Mouse (Mus musculus): ENCODE results near the gene Apex1. TPM values are rescaled to one million over a fixed set of nuclear protein-coding genes. Genes with fewer than 3 reads are reported as not detected.
"Not testable (repeated sequence)": the region's sequence is repeated elsewhere in the genome, so short reads cannot be mapped to it uniquely, and the experiment has no call there.

Gene Apex1
- total RNA-seq, 2 experiments from 2014 or later, result 23.7 to 24.8 TPM

DNA sequence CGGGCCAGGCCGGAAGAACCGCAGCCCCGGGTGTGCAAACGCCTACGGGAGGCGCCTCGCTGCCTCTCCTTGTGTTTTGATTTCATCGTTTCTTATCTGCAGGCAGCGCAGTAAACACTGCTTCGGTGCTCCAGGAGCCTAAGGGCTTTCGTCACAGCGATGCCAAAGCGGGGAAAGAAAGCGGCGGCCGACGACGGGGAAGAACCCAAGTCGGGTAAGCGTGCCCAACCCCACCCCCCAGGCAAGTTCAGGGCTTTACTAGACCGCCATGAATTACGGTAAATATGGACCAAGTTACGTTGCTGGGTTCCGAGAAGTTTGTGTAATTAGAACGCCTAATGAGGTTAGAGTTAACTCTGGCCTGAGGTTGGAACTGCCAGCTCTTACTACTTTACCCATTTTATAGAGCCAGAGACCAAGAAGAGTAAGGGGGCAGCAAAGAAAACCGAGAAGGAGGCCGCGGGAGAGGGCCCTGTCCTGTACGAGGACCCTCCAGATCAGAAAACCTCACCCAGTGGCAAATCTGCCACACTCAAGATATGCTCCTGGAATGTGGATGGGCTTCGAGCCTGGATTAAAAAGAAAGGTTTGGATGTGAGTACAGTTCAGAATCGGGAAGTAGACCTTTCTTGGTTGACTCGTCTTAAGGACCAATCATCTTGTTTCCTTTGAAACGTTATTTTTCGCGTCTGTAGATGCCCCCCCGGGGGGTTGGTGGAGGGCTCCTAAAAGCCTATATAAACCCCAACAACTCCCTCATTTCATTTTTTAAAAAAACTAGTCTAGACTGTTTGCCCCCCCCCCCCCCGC is 548 bp downstream of the Apex1 start:
- no peak for DNase-seq

DNA sequence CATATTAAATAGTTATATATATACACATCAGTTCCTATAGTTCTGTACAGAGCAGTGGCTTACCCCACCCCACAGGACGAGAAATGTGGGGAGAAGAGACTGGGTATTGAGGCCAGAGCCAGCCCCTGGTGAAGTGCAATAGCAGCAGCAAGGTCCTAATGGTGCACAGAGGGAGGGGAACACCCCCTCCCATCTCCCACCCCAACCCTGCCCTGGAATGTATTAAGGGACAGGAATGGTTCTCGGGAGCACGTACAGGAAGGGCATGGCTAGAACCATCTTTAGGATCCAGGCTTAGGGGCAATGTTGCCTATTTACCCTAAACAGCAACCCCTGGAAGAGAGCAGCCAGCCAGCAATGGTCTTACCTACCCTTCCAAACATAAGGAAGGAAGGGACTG is 2.6 kb downstream of the Apex1 start:
- no peak for DNase-seq

DNA sequence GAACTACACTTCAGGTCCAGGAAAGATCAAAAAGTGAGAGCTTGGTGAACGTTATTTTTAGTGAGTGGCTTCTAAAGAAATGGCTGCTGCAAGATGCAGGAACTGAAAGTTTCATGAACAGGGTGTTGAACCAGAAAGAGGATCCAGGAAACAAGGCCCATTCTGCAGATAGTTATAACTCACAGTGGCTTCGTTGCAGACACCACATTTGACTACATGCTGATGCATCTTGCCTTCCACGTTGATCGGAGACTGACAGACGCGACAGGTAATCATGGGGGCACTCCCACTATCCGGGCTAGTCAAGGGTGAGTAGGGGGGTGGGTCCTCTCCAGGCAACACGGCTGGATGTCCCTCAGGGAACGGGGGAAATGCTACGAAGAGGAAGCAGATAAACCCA is 5.2 kb downstream of the Apex1 start:
- no peak for DNase-seq

DNA sequence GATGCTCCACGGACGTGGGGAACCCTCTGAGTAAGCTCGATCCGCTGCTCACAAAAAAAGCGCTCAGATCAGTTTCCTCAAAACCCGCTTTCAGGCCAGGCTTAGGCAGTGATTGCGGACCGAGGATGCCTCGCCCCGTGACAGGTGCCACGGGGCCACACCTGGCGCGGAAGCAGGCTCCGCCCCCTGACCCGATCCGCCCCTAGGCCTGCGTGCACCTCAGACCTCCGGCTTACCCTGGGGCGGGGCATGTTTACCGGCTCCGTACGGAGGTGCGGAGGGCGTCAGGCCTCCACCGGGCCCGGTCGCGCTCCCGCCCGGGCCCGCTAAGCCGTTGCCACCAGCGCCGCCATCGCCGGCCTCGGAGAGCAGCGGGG is 5.6 kb downstream of the Apex1 start:
- no peak for DNase-seq

DNA sequence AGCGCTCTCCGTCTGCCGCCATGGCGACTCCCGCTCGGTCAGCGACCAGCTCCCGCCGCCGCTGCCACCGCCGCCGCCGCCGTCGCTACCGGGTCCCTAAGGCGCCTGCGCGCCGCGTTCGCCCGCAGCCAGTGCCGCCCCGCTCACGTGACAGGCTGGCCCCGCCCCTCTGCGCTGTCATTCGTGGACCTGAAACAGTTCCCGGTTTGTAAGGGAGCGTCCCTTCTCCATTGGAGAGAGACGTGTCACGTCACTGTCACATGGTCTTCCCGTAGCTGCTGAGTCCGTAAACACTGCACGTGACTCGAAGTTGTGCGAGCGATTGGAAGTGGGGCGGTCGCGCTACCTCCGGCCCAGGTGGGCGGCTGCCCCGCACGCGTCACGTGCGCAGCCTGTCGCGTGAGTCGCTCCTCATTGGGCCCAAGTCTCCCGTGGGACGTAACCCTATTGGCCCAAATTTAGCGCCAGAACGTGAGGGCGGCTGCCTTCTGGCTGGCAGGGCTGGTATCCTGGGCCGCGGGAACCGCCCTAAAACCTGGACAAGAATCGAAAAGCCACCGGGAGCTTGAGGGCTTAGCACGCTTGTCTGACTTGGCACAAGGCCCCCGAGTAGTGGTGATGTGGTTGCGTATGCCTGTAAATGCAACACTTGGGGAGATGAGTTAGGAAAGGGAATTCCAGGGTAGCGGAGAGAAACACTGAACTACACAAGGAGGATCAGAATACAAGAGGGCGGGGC is 6.2 kb downstream of the Apex1 start, which contains the start of the genes Pip4p1 and Pnp:
Gene Pip4p1, minus strand, starts transcription at position 103 of the 739 bp plus-strand sequence.
Gene Pnp, plus strand, starts transcription at position 329 of the 739 bp plus-strand sequence.
- peak; percentile 99 for DNase-seq

DNA sequence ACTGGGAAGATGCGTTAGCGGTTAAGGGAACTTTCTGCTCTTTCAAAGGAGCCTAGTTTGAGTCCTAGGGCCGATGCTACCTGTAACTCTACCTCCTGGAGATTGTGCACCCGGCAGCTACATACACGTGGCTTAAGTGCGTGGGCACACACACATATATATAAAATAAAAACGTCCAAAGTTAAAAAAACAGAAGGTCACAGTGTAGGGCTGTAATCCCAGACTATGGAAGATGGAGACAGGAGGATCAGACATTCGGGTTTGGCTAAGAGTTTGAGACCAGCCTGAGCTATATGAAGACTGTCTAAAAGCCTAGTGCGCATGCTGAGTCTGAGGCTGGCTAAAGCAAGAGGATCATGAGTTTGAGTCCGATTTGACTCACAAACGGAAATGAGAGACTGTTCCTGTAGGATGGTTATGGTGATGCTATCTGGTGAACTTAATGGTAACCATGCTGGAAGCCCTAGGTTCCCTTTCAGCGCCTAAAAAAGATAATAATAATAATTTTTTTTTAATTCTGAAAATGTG is 6.8 kb downstream of the Apex1 start:
- DNase-seq, result no peak

DNA sequence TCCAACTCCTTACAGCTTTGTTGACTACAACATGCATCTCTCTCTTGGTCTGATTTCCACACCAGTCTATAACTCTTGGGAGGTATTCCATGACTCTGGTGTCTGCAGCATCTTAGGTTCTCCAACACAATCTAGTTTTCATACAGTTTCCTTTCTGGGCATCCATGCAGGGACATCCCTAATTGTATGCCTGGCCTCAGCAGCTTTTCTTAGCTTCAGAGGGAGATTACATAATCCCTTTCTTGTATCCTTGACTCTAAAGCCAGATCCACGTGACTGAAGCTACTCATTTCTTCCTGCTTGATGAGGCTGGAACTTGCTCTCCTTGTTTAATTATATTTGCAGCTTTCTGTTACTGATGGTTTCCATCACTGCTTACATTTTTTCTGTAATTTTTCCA is 11.9 kb downstream of the Apex1 start:
- no peak for DNase-seq

DNA sequence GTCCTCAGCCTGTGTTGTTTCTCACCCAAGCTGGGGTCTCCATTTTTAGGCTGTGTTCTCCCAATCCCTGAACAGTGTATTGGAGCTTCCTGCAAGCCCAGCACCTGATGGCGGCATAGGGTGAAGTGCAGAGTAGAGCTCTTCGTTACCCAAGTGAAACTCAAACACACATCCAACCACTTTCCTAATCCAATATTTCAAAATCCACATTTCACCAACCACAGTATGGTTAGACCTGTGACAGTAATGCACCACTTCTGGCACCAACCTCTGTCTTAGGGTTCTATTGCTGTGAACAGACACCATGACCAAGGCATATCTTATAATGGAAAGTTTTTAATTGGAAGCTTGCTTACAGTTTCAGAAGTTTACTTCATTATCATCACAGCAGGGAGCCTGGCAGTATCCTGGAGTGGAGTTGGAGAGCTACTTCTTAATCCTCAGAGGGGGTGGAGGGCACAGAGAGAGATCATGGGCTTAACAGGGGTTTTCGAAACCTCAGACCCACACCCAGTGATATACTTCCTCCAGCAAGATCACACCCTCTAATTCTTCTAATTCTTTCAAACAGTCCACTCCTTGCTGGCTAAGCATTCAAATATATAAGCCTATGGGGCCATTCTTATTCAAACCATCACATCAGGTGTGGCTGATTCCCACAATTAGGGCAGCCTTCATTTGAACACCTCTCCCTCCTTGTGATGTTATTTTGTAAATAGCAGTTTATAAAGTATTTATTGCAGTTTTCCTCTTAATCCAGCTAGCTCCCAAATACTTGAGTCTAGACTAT is 13.5 kb downstream of the Apex1 start:
- DNase-seq, result no peak

DNA sequence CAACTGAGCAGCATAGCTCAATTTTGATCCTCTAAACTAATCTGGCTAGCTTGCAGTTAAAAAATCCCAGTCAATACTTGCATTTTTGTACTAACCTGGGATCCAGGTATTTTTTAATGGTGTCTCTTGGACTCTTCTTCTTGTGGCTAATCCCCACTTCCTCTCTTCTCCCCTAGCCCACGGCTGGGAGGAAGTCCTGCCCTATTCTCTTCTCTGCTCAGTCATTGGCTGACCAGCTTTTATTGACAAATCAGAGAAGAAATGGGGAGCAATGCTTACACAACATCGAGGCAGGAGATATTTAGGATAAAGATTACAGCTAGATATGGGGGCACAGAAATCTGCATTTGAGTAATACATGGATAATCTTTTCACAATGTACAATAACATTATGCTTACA is 14.2 kb downstream of the Apex1 start:
- DNase-seq, result no peak

DNA sequence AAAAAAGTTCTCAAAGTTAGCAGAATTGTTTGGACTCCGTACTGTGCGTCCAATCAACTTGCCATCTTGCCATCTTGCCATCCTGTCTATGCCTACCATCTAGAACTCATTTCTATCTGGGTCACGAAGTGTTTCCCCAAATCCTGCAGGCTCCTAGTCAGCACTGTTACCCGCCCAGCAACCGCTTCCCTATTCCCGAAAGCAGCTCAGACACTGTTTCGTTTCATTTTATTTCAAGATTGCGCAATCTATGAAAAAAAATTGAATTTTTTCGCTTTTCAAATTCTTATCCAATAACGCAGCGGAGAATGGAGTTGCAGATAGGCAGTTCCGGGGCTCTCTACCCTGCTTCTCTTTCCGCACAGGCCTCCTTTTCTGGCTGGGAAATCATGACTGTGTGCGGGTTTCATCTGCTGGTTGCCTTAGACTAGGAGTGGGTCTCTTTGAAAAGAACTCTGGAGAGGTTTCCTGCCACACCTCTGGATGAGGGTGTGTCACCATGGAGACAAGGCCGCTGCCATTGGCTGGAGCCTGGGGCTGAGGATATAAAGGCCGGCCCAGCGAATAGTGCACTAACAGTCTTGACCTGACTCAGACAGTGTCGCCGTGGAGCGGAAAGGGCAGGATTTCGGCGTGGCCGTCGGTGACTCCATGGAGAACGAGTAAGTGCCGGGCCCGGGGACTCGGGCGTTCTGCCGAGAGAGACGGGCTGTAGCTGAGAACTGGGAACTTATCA is 19.3 kb downstream of the Apex1 start, which contains the start of gene Gm49342:
Gene Gm49342, plus strand, starts transcription at position 586 of the 736 bp plus-strand sequence.
- peak; percentile 93 for DNase-seq

DNA sequence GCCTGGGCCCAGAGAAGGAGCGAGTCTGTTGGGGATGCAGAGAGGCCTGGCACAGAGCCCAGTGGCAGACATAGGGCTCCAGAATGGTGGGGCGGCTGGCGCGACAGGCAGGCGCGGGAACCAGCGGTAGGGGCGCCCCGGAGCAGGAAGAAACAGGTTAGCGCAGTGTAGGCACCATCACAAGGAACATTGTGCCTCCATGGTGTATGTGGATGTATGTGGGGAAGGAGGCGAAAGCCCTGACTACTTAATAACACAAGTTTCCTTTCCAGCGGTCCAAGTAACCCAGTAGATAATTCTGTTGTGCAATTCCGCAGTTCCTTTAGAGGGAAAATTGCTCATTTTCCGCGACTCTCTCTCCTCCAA is 19.9 kb downstream of the Apex1 start:
- not testable (repeated sequence) for DNase-seq

DNA sequence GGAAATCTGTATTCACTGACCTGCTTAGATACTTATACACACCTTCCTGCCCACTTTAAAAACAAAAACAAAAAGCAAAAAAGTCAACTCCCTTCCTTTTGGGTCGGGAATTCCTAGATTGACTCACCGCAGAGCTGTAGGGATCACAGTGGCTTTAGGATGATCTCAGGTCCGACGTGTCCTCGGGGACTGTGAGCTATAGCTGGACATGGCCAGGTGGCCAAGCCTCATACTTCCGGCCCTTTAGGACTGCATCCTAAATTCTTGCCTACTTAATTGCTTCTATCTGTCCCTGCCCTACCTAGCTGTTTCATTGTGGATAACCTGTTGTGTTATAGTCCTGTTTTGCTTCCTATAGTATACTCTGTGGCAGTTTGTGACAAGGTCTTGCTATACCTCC is 20.3 kb downstream of the Apex1 start:
- not testable (repeated sequence) for DNase-seq

DNA sequence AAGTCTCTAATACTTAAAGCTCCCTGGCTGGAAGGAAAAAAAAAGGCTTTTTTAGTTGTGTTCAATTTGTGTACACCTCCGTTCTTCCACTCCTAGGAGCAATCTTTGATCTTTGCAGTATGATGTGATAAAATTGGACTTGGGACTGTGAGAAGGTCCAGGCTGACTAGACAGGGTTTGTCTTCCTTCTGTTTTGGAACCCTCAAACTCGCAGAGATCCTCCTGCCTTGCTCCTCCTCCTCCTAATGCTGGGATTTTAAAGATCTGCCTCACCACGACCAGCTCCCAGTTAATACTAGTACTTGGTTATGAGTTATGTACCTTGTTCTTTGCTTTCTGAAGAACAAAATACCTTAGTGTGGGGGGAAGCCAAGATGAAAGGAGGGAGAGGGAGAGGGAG is 20.8 kb downstream of the Apex1 start:
- DNase-seq, result not testable (repeated sequence)

DNA sequence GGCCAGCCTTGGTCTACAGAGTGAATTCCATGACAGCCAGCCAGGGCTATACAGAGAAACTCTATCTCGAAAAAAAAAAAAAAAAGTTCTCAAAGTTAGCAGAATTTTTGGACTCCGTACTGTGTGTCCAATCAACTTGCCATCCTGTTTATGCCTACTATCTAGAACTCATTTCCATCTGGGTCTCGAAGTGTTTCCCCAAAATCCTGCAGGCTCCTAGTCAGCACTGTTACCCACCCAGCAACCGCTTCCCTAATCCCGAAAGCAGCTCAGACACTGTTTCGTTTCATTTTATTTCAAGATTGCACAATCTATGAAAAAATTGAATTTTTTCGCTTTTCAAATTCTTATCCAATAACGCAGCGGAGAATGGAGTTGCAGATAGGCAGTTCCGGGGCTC is 30.7 kb downstream of the Apex1 start:
- DNase-seq, result no peak

DNA sequence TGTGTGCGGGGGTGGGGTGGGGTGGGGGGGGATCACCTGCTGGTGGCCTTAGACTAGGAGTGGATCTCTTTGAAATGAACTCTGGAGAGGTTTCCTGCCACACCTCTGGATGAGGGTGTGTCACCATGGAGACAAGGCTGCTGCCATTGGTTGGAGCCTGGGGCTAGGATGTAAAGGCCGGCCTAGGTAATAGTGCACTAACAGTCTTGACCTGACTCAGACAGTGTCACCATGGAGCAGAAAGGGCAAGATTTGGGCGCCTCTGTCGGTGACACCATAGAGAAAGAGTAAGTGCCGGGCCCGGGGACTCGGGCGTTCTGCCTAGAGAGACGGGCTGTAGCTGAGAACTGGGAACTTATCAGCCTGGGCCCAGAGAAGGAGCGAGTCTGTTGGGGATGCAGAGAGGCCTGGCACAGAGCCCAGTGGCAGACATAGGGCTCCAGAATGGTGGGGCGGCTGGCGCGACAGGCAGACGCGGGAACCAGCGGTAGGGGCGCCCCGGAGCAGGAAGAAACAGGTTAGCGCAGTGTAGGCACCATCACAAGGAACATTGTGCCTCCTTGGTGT is 31.3 kb downstream of the Apex1 start, which contains the start of gene Pnp2:
Gene Pnp2, plus strand, starts transcription at position 51 of the 567 bp plus-strand sequence.
- peak; percentile 38 for DNase-seq

DNA sequence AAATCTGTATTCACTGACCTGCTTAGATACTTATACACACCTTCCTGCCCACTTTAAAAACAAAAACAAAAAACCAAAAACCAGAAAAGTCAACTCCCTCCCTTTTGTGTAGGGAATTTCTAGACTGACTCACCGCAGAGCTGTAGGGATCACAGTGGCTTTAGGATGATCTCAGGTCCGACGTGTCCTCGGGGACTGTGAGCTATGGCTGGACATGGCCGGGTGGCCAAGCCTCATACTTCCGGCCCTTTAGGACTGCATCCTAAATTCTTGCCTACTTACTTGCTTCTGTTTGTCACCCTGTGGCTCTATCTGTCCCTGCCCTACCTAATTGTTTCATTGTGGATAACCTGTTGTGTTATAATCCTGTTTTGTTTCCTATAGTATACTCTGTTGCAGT is 32.0 kb downstream of the Apex1 start:
- DNase-seq, result not testable (repeated sequence)

DNA sequence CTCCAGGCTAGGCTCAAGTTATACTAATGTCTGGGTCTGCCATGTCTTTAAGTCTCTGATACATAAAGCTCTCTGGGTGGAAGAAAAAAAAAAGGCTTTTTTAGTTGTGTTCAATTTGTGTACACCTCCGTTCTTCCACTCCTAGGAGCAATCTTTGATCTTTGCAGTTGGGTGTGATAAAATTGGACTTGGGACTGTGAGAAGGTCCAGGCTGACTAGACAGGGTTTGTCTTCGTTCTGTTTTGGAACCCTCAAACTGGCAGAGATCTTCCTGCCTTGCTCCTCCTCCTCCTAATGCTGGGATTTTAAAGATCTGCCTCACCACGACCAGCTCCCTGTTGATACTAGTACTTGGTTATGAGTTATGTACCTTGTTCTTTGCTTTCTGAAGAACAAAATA is 32.4 kb downstream of the Apex1 start:
- not testable (repeated sequence) for DNase-seq

DNA sequence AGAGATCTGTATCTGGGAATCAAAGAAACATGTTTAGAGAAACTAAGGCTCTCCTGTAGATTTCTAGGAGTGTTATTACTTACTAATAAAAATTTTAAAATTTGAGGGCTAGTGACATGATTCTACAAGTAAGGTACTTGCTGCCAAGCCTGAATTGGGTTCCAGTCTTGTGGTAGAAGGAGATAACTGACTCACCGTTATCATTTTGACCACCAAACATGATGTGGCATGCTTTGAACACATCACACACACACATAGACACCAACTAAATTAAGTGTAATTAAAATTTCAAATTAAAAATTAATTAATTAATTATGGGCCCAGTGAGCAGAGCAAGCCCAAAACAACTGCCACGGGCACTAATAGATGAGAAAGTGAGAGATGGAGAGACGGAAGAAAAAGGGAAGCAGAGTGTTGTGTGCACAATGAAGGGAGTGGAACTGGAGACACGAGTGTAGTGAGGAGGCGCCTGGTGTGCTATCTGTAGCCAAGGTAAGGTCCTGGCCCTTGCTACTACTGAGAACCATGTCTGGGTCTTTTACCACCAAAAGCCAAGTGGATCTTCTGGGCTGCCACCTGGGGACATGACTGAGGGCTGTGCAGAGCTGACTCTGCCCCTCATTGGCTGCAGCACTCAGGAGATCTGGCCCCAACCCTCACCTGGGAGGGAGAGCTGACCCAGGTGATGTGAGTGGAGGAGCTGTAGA is 33.7 kb downstream of the Apex1 start:
- not testable (repeated sequence) for DNase-seq

DNA sequence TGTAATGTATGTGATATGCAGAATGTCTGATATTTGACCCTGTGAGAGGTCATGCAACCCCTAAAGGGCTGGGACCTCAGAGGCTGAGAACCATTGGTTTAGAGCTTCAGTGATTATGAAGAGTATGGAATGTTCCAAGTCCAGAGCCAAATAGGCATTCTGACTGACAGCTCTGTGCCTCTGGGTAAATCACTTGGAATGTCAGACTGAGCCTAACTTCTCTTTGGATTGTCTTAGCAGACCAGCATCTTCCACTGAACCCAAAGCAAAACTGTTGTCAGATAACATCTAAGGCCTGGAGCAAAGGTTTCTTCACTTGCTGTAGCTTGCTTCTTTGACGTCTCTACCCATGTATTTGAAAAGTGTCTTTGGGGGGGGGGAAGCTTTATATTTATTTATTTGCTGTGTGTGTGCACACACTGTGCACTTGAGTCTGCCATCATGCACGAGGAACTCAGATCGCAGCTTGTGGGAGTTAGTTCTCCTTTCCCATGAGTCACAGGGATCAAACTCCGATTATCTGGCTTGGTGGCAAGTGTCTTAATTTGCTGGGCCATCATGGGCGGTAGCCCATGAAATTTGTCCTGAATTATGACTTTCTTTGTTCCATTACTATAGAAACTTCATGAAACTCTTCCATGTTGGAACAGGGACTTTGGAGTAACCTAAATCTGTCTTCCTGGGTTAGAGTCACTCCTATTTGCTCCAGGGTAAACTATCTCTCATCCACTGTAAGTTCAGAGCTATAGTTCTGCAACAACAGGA is 43.6 kb downstream of the Apex1 start:
- no peak for DNase-seq

DNA sequence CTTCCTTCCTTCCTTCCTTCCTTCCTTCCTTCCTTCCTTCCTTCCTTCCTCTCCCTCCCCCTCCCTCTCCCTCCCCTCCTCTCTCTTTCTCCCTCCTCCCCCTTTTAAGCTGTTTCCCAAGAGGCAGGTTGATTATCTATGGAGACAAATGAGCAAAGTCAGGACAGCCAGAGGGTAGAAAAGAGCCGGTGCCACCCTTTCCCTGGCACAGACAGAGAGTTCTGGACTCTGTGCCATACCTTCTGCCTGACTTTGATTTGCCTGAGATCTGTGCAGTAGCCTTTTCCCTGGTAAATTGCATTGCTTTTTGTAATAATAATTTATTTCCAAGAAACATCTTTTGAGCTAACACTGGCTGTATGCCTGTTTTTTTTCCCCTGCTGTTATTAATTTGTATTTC is 44.3 kb downstream of the Apex1 start:
- DNase-seq, result no peak
